Mouse (Mus musculus) MN1 (cell line): ENCODE results near the gene Ihh.

Experiments
- DNase-seq: peaks from one replicate; pipeline ENCODE4 v3.0.0-alpha.2; 2016; ENCODE audit warnings: low spot score

Gene Ihh

GRCm38 (mm10) chr1:74951556-74952210 is at the start of gene Ihh:
Gene Ihh, minus strand, starts transcription at chr1:74951672.
- no peak for DNase-seq

GRCm38 (mm10) chr1:75001183-75001582 is 49.7 kb upstream of the Ihh start:
- peak; percentile 29 for DNase-seq

GRCm38 (mm10) chr1:75000496-75000895 is 49.0 kb upstream of the Ihh start:
- DNase-seq, result peak; percentile 60

GRCm38 (mm10) chr1:74999173-74999572 is 47.7 kb upstream of the Ihh start:
- DNase-seq, result no peak

GRCm38 (mm10) chr1:74997231-74997630 is 45.8 kb upstream of the Ihh start:
- DNase-seq, result no peak

- DNase-seq, result no peak
These were observed 25.5 kb upstream of the Ihh start for GRCm38 (mm10) chr1:74977001-74977400.

GRCm38 (mm10) chr1:74975936-74976335 is 24.5 kb upstream of the Ihh start:
- DNase-seq, result no peak

GRCm38 (mm10) chr1:74973590-74973989 is 22.1 kb upstream of the Ihh start:
- no peak for DNase-seq

- no peak for DNase-seq
These were observed 20.0 kb upstream of the Ihh start for GRCm38 (mm10) chr1:74971353-74972050.

GRCm38 (mm10) chr1:74967962-74968580 is 16.6 kb upstream of the Ihh start:
- DNase-seq, result peak; percentile 16

- DNase-seq, result peak; percentile 87
These were observed 13.2 kb upstream of the Ihh start for GRCm38 (mm10) chr1:74964494-74965215.

GRCm38 (mm10) chr1:74962853-74963227 is 11.4 kb upstream of the Ihh start:
- DNase-seq, result no peak

- no peak for DNase-seq
These were observed 10.8 kb upstream of the Ihh start for GRCm38 (mm10) chr1:74962126-74962852.

- no peak for DNase-seq
These were observed 10.2 kb upstream of the Ihh start for GRCm38 (mm10) chr1:74961722-74962121.

- DNase-seq, result no peak
These were observed 8.6 kb upstream of the Ihh start for GRCm38 (mm10) chr1:74960059-74960458.

GRCm38 (mm10) chr1:74950576-74951490 is 639 bp downstream of the Ihh start:
- no peak for DNase-seq

GRCm38 (mm10) chr1:74950066-74950465 is 1.4 kb downstream of the Ihh start:
- DNase-seq, result no peak

- no peak for DNase-seq
These were observed 1.8 kb downstream of the Ihh start for GRCm38 (mm10) chr1:74949666-74950050.

GRCm38 (mm10) chr1:74948784-74949665 is 2.4 kb downstream of the Ihh start:
- peak; percentile 75 for DNase-seq
